Mouse (Mus musculus): Measurements from ENCODE around the gene Sec1.

GRCm38 (mm10) chr7:45637710-45638109 is 56.5 kb downstream of the Sec1 start:
- no peak for TF ChIP-seq CTCF (IDR thresholded peaks at IDR 0.05; ENCODE audit: extremely low read depth, insufficient read length, insufficient replicate concordance, low read depth, low read length)
- no peak for TF ChIP-seq POLR2A (IDR thresholded peaks at IDR 0.05; ENCODE audit: low read depth, low read length)
